Mouse (Mus musculus): Measurements from ENCODE around the gene Ppdpf.
A peak's percentile ranks its signal among the peaks of the same experiment; 100 is the strongest.

Gene Ppdpf

DNA sequence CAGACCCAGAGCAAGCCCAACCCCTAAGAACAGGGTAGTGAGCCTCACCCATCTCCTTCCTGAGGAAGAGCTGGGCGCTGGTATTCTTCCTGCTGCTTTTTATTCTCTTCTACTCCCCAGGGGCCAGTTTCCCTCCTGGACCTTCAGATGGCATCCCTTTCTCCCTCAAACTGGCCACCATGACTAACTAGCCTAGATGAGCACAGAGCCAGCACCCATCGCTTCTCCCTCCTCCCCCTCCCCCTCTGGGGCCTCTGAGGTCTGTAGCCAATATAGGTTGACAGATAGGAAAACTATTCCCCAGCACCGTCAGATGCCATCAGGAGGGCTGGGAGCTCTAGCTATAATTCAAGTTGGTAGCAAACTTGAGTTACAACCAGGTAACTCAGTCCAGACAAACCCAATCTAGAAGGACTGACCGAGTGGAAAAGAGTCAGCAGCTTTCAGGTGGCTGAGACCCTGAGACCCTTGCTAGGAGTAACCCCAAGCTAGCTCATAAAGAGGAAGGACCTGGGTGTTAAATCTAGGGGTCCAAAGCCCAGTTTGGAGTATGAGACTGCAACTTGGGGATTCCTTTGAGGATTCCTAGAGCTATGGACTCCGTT, 31.9 kb downstream of the Ppdpf start:
- no peak for DNase-seq (ENCODE audit: low spot score)

DNA sequence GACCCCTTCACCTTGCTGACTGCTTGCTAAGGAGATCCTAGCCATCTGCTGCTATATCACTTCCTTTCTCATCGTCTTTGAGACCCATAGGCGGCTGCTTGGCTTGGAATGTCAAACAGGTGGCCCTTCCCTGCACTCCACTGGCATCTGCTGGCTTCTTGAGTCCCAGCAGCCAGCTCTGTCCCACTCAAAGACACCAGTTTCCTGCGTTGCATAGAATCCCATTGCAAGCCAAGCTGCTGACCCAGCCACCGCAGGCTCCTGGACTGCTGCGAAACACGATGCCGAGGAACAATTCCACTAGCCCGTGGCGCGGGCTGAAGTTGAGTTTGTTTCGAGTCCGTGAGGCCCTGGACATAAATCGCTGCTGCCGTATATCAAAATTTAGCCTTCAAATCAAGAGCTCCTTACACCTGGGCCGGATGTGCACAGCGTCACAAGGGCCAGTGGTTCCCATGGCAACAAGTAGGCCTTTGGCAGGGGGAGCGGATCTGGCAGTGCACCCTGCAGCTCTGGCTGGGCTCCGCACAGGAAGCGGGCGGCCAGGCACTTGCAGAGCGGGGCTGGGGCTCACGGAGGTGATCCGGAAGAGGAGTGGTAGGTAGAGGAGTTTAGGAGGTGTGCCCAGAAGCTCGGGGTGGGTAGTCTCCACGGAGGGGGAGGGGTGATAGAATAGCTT, 32.6 kb downstream of the Ppdpf start, which contains the start of gene Fndc11:
Gene Fndc11, plus strand, starts transcription at position 476 of the 679 bp plus-strand sequence.
- DNase-seq (ENCODE audit: low spot score) = peak; percentile 71

DNA sequence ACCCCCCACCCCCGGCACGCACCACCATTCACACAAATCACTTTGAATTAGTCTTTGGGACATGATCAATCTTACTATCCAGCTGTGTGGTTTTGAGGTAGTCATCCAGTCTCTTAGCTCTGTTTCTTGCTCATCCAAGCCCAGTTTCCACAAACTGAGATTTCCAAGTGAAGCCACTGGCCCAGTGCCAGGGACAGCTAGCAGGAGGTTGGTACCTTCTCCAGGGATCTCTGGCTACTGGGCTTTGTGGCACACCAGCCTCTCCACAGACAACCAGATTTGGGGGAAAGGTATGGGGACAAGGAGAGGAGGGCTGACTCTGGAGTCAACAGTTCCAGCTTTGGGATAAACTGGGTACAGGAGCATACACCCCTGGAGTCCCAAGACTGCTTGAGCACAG, 33.3 kb downstream of the Ppdpf start:
- DNase-seq (ENCODE audit: low spot score) = no peak

DNA sequence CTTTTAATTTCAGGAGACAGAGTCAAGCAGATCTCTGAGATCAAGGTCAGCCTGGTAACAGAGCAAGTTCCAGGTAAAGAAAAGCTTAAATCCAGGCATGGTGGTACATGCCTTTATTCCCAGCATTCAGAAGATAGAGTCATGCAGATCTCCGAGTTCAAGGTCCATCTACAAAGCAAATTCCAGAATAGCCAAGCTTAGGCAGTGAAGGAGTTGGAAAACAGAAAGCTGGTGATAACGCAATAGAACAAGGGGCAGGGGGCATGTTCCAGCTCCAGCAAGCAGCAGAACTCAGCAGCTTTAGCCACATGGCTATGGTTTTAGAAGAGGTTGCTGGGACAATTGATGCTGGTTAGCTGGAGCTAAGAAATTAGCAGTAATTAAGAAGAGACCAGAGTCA, 37.9 kb downstream of the Ppdpf start:
- no peak for DNase-seq (ENCODE audit: low spot score)

DNA sequence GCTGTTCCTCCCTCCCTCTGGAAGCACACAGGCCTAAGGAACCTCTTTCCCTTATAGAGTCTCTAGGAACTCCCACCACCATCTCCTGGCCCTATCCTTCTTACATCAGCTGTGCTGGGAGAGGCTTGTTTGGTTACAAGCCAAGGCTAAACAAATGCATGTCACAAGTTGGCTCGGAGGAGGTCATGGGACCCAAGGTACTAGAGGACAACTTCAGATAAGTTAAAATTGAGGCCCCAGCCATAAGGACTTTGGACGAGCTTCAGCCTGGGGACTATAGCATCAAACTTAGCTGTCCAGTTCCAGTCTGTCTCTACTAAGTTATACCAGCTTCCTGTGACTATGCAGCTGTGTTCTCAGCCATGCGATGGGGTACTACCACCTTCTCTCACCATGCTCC, 40.1 kb downstream of the Ppdpf start:
- no peak for DNase-seq (ENCODE audit: low spot score)

DNA sequence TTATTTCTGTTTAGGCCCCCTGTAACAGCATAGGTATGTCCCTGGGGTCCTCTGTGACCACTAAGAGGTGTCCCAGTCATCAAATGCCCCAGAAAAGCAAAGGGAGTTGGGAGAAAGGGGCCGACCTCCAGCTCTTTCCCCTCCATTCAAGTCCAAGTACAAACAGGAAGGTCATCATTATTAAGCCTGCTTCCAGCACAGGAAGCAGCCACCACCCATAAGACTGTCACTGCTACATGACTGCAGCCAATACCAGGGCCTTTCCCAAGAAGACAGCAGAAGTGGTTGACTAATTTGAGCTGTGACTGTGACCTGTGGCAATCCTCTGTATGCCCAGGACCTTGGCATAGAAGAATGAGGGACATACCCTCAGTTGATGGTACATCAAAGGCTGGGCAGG, 41.3 kb downstream of the Ppdpf start:
- DNase-seq (ENCODE audit: low spot score) = no peak

DNA sequence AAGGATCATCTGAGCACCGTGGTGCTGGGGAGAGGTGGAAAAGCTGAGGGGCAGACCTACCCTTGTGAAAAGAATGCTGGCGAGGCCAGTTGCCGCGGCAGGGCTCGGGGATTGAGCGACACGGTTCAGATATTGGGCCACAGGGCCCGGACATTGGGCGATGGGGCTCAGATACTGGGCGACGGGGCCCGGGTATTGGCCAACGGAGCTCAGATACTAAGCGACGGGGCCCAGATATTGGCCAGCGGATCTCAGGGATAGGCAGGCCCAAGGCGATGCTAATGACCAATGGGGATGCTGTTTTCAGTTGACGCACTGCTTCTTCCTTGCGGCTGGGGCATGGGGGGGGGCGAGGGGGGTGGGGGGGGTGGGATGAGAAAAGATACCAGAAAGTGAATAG, 44.1 kb downstream of the Ppdpf start:
- no peak for DNase-seq (ENCODE audit: low spot score)

DNA sequence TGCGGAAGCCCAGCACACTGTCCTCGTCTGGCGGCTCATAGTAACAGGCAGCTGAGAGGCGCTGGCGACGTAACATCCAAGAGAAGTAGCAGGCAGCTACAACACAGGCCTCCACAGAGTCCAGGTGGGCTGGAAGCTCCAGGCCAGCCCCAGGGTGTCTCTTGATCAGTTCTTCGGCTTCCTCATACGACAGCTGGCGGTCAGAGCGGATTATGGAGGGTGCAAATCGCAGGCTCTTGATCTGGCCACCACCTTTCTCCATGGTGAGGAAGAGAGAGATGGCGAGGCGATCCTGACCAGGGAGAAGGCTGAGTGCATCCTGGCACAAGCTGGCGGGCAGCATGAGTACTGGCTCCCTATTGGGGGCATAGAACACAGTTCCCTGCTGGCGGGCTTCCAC, 46.4 kb downstream of the Ppdpf start:
- DNase-seq (ENCODE audit: low spot score) = no peak

DNA sequence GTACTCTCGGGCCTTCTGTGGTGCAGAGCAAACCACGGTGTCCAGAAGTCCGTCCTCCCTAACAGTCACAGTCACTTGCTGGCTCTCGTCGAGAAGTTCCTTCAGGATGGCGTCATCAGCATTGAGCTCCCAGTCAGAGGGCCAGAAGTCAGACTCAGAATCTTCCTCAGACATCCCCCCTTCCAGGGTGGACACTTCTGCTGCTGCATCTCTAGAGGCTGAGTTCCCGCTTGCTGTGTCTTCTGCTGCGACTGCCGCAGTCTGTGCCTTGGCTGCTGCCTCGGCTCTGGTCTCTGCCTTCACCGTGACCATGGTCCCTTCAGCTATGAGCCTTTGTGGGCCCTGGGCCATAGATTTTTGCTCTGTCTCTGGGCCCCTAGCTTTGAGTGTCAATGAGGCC, 47.6 kb downstream of the Ppdpf start:
- DNase-seq (ENCODE audit: low spot score) = no peak

DNA sequence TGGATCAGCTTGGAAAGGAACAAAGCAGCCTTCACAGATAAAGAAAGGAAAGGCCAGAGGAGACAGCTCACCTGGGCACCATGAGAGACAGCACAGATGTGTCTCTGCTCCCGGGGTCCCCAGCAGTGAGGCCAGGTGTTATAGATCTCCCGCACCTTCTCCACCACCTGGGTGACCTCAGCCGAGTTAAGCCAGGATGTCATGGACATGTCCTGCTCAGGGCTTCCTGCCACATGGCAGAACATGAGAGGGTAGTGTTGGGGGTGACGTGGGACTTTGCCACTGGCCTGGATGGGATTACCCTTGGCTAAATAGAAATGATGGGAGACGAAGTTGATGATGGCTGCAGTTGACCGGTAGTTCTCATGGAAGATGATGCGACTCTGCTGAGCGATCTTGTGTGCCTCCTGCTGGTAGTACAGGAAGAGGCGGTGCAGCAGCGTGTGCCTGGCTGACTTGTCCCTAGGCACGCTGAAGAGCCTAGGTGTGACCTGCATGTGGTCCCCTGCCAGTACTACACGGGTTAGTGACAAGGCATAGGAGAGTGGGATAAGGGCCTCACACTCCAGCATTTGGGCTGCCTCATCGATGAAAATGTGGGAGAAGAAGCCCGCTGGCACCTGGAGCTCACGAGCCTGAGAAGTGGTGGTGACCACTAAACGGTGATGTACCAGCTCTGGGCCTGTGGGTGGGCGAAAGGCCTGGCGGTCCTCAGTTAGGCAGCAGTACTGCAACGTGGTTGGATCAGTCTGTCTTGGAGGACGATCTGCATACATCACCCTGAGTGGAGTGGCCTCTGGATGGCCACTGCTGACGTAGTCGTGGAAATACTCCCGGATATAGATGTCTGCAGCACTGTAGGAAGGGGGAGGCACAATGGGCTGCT, 48.9 kb downstream of the Ppdpf start:
- no peak for DNase-seq (ENCODE audit: low spot score)

DNA sequence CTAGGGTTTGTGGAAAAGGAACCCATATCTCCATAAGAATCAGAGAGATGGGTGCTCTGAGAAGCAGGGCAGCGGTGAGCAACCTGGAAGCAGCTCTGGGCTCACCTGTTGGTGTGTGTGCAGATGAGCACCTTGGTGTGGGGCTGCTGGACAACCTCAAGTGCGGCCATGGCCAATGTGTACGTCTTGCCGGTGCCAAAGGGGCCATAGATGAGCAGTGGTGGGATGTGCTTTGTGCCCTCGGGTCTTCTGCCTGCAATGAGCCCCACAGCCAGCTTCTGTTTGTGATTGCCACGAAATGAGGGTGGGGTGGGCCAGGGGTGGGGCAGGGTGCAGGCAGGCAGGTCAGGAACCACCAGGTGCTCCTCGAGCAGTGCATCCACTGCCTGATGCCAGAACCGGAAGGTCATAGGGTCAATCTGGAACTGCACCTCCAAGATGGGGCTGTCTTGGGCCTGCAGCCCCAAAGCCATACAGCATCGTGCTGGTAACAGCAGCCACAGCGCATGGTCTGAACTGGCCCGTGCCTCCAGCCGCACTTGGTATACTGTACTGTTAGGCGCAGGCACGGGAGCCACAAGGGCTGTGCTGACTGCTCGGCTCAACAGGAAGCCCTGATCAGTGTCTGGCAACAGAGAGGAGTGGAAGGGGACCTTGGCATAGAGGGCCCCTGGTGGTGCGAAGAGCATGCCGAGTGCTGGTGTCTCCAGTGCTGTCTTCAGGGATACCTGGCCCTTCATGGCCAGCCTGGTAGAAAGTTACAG, 50.4 kb downstream of the Ppdpf start:
- no peak for DNase-seq (ENCODE audit: low spot score)

DNA sequence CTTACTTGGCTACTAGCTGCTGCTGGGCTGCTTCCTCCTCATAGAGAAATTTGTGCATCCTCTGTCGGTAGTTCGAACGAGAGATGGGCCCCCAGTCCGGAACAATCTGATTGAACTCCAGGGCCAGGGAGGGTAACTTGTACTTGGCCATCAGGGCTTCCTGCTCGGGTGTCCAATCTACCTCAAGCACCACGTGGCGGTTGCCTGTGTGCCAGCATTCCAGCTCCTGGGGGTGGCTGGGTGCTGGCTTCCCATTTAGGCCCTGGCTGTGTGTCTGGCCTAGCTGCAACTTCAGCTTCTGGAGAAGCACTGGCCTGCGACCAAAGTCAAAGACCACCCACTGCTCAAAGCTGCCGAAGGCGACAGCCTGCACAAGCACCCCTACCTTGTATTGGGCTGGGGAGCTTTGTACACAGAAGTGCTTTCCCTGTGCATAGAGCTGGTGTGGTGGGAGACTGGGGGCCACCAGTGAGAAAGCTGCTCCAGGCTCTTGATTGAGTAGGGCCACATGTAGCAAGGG, 51.1 kb downstream of the Ppdpf start:
- DNase-seq (ENCODE audit: low spot score) = no peak
